Mouse (Mus musculus) brain, embryonic 14.5 days (tissue): ENCODE measurements around the gene Edc4.

Experiments used
- CTCF ChIP-seq: fragments of 200-500 bp; IDR thresholded peaks from 2 replicates; pipeline ENCODE4 v1.5.1; 2012; ENCODE audit warnings: inconsistent platforms, mild to moderate bottlenecking, moderate library complexity, borderline replicate concordance; ENCODE audit not compliant: insufficient read depth, insufficient read length; ENCODE audit errors: extremely low read depth
- POLR2A ChIP-seq: fragments of 200-500 bp; IDR thresholded peaks from 2 replicates; pipeline ENCODE4 v1.6.1; 2012; ENCODE audit warnings: mild to moderate bottlenecking, inconsistent platforms, borderline replicate concordance; ENCODE audit not compliant: poor library complexity, insufficient read depth, insufficient read length, severe bottlenecking; ENCODE audit errors: extremely low read depth

DNA sequence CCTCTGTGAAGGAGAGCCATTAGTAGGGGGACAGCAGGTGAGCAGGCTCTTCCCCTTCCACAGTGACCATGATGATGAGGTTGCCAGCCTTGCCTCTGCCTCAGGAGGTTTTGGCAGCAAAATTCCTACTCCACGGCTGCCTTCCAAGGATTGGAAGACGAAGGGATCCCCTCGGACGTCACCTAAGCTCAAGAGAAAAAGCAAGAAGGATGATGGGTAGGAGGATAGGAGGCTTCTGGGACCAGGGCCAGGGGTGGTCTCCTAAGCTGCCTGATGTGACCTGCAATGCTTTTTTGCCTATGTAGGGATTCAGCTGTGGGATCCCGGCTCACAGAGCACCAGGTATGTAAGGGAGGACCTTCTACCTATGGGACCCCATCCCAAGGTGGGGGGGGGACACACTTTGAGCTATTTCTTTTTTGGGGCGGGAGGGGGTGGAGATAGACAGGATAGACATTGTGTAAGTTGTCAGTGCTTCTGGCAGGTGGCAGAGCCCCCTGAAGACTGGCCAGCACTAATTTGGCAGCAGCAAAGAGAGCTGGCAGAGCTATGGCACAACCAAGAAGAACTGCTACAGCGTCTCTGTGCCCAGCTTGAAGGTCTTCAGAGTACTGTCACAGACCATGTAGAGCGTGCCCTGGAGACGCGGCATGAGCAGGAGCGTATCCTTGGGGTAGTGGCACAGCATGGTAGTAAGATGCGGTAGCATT is 9.2 kb downstream of the Edc4 start:
- TF ChIP-seq CTCF (no peak), POLR2A (no peak)
